Mouse (Mus musculus) yolk sac, embryonic 10.5 days (tissue): ENCODE measurements around the gene Vmn2r65.

ENCODE experiments used
- DNase-seq: peaks from one replicate; pipeline ENCODE4 v3.0.0-alpha.2; 2017; ENCODE audit warnings: low spot score

The Vmn2r65 gene

GRCm38 (mm10) chr7:84964015-84964414 lies at the start of gene Vmn2r65:
Vmn2r65 (minus strand) TSS chr7:84964115.
- no peak for DNase-seq

GRCm38 (mm10) chr7:85012168-85012567 lies 48.3 kb upstream of the Vmn2r65 start, which contains the start of gene Vmn2r66:
Vmn2r66 (minus strand) TSS chr7:85012268.
- no peak for DNase-seq

- no peak for DNase-seq
Observed at GRCm38 (mm10) chr7:84996694-84997093, 32.8 kb upstream of the Vmn2r65 start.
